Mouse (Mus musculus) olfactory bulb, adult 2 months (tissue): Measurements from ENCODE around the gene Vps35l.

Source experiments
- CTCF ChIP-seq: fragments of 200-500 bp; IDR thresholded peaks from 2 replicates; pipeline ENCODE4 v1.5.1; 2012; ENCODE audit warnings: low read depth, mild to moderate bottlenecking, low read length, moderate library complexity; ENCODE audit not compliant: insufficient read depth
- POLR2A ChIP-seq: fragments of 200-500 bp; IDR thresholded peaks from 2 replicates; pipeline ENCODE4 v1.6.1; 2012; ENCODE audit warnings: mild to moderate bottlenecking, low read depth, low read length, moderate library complexity; ENCODE audit not compliant: insufficient read depth

GRCm38 (mm10) chr7:118698882-118699281 lies 41.1 kb upstream of the Vps35l start:
- TF ChIP-seq CTCF (no peak), POLR2A (no peak)
